Mouse (Mus musculus) embryo, embryonic 11 days (tissue): ENCODE data around the gene Snap91.

Experiments used
- DNase-seq: peaks from one replicate; pipeline ENCODE4 v3.0.0-alpha.2; 2015

Gene Snap91

DNA sequence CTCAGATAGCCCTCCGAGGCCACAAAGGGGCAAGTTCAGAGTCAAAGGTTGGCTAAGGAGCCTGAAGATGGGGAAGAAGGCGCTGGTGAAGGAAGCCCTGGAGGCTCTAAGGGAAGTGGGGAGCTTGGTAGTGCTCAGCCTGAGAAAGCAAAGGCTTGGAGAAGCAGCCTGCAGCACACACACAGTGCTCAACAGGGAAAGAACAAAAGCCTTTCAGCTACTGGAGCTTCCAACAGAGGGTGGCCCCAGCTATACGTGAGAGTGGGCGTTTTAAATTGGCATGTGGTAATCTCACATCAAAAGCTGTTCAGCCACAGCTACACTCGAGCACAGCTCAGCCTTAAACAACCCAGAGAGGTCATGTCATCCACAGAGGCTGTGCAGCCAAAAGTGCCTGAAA, 67.1 kb downstream of the Snap91 start:
- peak; percentile 24 for DNase-seq

DNA sequence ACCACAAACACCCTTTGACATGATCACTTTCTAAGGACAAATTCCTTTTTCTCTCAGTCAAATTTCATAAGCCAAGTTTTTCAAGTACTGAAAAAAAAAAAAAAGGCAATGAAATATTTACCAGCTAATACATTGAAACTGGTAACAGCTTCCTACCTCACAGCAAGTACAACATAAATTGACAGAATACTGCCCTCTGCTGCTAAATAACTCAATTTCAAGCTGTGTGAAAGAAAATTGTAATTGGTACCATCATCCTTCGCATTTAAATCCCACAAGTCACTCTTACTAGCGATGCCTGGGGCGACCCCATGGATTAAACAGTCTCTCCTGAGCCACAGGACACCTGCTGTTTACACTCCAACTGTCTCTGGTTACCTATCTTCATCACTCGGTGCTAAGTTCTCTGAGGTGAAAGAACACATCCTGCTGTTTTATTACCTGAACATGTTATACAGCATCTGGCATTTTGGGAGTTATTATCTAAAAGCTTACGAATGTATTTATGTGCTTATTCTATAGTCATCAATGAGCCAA, 69.7 kb downstream of the Snap91 start:
- DNase-seq: peak; percentile 23

DNA sequence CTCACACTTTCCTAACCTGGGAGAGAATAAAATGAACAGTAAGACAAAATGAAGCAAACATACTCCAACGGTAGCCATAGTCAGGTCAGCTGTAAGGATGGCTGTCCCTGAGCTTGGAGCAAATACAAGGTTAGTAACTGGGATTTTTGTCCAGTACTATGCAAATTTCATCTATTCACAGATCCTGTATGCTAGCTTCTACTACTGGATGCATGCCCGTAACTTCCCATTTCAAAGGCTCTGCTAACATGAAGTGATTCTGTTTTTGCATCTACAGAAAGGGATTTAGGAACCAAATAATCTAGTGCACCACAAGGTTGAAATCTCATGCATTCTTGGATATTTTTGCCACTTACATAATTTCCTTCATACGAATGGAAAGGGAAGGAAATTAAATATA, 70.2 kb downstream of the Snap91 start:
- DNase-seq: no peak

DNA sequence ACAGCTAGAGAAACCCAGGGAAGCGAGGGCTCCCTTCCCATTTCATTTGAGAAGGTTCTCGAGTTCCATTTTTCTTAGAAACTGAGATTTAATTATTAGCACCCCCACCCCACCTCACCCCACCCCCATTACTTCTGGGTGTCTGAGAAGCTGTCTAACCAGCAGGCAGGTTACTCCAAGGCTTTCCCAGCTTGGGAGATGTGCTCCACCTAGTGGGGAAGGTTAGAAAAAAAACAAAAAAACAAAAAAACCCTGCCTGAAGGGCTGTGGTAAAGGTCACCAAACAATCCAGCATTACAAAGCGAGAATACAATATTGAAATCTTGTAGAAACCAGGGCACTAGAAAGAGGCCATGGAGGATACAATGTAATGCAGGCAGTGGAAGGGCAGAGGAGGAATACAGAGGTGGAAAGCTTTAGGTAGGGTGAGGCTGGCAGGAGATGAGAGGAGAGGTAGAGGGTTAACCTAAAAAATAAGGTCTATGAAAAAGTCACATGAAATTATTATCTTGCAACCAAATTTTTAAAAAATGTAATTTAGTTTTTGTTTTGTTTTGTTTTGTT, 79.8 kb downstream of the Snap91 start:
- peak; percentile 74 for DNase-seq

DNA sequence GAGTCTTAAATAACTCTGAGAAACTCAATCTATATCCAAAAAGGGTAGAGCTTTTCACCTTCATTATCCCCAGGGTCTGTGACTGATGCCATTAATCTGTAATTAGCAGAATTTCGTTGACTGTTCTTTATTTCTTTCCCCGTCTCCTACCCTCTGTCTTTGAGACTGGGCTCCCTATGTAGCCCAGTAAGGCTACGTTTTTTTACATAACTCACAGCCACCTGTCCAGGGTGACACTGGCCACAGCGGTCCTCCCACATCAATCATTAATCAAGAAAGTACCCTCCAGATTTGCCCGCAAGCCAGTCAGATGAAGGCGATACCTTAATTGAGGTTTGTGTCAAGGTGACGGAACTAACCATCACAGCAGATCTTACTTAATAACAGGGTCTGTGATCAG, 81.4 kb downstream of the Snap91 start:
- no peak for DNase-seq

DNA sequence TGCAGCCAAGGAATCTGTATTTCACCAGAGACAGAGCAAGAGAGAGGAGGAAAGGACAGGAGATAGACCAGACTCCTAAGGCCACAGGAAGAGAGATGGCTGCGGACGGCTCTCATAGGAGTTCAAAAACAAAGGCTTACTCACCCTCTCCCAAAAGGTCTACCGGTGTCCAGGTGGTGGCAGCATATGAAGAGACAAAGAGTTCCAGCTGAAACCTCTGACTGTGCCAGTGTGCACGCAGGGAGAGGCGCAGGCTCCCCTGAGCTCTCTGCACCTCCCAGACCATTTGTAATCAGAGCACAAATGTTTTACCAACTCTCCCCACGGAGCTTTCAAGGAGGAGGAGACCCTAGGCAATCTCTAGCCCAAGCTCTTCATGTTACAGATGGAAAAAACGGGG, 81.8 kb downstream of the Snap91 start:
- peak; percentile 7 for DNase-seq

DNA sequence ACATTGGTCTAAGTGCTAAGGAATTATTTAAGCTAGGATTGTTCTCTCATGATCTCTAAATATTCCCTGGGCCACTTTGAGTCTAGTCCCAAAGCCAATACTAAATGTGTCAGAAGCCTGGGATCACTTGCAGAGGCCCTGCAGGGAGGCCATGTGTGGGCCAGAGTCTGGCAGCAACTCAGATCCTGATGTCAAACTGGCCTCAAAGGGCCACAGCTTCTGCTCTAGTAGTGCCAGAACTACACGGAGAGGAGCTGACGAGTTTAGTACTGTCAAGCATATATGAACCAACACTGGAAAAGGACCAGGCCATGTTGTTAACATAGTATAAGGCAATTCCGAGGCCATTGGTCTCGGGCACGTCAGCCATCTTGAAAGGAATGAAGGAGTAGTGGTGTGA, 82.3 kb downstream of the Snap91 start:
- no peak for DNase-seq

DNA sequence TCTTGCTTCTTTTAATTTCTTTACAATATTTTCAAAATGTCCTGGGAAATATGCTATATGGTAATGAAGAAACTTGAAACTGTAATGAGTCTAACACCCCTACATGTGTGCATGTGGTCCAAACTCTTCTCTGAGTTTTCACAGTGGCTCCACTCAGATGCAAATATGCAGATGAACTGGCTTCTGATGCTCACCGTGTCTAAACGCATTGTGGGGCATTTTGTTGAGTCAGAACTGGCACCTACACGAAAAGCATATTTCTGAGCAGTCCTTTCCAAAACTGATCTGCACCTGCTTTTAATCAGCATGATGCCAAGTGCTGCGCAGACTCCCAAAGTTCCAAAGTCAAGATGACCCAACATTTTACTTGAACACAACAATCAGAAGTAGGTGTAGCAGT, 82.9 kb downstream of the Snap91 start:
- DNase-seq: no peak

DNA sequence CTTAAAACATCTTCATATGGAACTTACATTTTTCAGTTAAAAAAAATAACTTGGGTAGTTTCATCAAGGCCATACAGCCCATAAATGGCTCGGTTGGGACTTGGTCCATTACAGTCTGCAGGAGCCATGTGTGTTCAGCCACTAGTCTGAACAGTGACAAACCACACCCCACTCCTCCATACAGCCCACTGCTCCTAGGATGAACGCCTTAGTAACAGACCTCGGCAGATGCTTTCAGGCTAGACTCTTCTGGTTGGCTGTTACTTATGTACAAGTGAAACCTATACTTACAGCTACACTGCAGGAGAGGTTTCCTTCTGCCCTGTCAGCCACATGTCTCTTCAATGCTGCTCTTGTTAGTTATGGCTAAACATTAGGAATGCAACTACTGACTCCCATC, 85.2 kb downstream of the Snap91 start:
- DNase-seq: no peak

DNA sequence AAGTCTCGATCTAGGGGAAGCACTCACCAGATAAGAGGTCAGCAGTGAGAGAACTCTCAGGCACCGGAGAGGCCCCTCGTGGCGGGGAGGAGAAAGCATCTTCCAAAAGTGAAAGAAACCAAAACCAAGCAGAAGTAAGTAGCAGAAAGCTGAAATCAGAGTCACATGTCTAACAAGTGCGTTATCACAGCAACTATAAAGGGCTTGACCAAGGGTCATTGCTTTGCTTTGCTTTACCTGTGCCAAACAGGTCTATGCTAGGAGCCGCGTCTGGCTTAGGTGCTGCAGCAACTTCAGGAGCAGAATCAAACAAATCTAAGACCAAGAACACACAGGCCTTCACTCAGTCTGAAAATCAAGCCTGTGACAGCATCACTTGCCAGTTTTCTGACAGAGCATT, 88.5 kb downstream of the Snap91 start:
- no peak for DNase-seq

DNA sequence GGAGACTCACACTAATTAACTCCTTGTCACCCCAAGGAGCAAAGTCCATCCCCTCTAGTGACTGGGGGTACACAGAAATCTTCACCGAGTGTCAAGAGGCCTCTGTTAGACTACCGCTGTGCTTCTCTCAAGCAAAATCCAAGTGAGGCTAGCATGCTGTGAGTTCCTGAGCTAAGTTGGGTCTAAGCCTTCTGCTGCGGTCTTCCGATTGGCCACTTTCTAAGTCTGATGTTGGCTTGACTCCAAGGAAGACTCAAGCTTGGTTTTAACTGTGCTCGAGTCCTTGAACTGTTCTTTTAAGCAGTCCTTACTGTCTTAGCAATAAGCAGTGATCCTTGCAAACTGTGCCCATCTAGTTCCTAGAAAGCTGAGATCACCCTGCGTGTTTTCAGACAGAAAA, 91.3 kb downstream of the Snap91 start:
- DNase-seq: no peak

DNA sequence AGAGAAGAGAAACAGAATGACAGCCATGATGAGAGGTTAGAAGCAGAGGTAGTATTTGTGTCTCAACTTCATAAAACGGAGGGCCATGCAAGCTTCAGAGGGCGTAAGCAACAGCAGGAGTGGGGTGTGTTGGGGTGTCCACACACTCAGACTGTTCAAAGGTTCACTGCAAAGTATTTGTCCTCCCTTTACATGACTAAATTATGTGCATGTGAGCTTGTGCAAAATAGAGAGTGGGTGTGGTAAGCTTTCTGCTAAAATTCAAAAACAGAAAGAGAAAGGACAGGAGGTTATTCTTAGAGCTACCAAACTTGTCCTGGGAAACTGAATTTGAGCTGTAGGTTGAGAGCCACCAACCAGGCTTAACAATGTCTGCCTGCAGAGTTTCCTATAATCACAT, 97.6 kb downstream of the Snap91 start:
- no peak for DNase-seq

DNA sequence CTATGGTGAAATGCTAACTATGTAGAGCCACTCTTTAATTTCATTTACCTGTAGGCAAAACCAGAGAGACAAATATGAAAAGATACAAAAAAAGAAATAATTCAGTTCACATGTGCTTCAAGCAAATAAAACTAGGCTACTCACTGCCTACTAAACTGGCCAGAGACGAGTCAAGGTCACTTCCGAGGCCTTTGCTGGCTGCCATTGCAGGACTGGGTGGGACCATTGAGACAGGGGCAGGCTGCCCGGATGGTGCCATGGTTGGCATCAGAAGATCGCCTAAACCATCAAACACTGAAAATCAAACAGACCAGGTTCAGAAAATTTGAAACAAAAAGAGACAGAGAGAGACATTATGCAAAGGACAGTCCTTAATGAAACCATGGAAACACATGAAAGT, 99.0 kb downstream of the Snap91 start:
- DNase-seq: no peak

DNA sequence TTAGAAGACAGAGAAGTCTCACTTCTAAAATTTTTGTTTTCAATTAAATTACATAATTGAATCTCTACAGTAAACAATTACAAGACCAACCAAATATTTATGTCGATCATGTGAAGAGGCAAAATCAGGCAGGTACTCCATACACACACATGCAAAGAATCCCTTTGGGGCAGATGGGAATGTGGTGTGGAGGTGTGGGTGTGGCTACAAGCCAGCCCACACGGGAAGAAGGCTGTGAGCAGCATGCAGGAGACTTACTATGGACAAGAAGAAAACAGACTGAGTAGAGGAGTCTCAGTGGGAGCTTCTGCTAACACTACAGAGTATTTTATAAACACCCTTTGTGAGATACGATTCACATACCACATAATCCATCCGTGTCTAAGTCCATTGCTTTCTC, 102.2 kb downstream of the Snap91 start:
- DNase-seq: no peak

DNA sequence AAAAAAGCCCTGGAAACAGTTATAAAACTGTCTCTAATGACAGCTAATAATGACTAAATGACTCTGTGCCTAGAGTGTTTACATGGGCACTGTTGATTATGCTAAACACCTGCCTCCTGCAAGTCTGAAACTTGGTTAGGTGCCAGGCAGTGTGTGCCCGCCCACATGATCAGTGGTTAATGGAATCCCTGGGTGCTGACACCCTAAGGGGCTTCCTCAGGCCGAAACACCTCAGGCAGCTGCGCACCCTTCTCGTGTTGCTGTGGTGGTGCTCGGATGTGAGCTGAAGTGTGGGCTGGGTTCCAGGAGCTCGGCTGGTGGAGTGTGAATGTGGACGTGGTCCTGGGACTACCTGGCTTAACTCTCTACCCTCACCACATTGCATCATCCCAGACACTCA, 103.1 kb downstream of the Snap91 start:
- DNase-seq: no peak

DNA sequence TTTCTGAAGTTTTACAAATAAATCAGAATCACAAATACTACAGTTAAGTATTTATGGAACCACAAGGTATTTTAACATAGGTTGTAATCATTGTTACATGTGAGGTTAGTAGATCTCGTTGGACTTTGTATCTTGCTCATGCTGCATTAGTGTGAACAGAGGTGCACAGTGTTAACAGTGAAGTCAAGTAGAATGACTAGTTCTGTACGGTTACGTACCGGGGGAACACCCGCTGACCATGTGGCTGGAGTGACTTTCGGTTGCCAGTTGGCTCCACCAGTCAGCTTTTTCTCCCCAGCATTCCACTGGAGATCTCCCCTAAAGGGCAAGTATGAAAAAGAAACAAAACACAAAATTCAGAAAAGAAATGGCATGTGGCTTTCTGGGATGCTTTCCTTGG, 105.1 kb downstream of the Snap91 start:
- no peak for DNase-seq

DNA sequence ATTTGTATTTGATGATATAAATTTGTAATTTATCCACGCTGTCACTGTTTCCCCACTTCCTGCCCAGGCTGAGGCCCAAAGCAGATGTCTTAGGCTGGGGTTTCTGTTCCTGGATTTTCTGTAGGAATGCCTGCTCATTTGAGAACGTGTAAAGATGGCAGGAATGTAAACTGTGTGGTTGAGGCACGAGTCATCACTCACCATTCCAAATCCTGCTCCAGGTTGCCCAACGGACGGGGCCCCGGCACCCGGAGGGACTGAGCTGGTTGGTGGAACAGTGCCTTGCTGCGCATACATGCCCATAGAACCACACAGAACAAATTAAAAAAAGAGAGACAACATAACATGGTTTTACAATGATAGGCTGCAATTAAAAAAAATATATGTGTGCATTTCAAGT, 106.5 kb downstream of the Snap91 start:
- DNase-seq: no peak

DNA sequence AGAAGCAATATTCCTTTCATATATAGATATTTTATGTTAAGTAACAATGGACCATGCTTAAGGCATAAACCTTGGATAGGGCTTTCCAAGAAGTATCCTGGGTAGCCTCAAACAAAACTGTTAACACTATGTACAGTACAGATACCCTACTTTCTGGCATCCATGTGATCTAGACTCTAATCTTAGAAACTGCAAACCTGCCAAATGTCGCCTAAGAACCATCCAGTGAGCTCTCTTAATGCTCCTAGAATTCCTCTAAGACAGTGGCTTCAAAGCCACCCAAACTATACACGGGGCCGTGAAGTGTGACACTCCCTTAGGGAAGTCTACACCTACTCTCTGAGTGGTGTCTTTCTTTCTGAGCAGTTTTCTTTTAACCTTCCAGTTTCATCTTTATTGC, 107.6 kb downstream of the Snap91 start:
- DNase-seq: no peak

DNA sequence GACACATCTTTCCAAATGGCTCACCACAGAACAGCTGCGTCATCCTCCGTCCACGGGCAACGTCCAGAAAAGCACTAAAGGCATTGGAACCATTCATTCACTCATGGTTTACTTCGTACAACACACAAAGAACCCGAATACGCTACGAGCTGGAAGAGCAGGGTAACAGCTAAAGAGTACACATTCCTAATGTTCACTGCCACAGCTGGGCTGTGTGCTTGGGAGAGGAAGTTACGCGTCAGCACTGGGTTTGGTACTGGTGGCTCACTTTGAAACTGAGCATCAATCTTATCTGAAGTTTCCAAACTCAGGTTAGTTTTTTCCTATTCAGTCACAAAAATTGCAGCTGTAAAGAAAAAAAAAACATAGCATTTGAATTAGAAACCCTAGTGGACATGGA, 113.5 kb downstream of the Snap91 start:
- DNase-seq: no peak

DNA sequence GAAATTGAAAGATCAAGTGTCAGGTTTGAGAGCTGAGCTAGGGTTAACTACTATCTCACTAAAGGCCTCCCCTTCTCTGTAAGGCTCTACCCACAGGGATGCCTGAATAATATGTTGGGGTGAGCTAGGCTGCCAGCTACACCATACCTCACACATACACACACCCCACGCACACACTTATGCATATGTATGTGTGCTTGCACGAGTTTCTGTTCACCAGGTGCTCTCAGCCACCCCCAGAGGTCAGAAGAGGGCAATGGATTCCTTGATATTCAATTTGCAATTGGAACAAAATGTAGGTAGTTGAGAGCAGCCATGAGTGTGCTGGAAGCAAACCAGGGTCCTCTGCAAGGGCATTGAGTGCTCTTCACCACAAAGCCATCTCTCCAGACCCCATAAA, 116.5 kb downstream of the Snap91 start:
- no peak for DNase-seq

DNA sequence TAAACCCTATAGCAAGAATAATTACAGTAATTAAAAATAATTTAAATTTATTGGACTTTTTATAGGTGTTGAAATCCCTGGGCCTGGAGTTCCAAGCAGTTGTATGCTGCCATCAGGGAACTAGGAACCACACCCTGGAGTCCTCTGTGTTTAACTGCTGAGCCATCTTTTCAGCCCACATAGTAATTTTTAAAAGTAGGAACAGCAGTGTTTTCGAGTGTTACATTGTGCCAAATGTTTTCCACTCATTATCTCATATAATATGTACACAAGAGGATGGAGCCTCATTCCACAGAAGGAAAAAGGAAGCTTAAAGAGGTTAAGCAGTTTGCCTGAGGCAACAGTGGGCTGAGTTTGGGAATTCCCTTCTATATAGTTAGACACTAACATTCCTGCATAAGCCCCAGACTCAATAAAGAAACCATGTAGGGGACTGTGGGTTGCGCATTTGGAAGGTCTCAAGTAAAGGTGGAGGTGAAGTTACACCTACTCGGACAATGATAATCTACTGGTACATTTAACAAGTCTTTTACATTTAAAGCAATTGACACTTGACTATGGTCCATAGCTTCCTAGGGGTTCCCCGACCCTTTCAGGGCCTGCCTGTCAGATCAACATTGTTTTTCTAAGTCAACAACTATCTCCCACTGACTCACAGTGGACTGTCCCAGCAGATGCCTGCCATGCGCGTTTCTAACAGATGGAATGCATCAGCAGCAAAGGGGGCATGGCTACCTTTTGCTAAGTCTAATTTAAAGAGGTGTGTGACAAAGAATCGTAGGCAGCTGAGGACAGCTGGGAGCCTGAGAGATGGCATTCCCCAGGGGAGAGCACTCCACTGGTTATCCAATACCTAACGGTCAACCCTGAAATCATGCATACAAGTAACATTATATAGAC, 117.7 kb downstream of the Snap91 start:
- peak; percentile 49 for DNase-seq

DNA sequence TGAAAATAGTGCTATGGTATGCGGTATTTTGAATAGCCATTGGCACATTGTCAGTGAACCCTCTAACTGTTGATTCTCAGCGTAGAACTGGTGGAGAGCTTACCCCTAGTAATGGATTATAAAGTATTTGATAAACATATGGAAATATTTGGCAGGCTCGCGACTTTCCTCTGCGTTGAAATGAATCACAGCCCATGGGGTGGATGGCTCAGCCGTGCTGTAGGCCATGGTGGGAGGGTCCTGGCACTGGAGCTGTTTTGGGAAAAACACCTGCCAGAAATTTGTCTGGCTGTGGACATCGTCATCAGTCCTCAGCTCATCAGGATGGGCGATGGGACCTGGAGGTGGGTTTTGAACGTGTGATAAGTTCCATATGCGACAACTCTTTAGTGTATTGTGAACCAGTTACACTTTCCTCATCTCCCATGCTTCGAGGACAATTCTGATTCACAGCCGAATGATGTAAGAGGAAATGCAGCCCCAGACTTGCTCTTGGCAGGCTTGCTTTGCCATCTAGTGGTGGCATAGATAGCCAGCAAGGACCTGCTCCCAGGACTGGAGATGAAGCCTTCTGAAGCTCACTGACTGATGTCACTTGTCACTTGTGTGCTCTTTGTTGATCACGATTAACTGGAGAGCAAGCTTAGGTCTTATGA, 134.4 kb downstream of the Snap91 start:
- DNase-seq: peak; percentile 84

DNA sequence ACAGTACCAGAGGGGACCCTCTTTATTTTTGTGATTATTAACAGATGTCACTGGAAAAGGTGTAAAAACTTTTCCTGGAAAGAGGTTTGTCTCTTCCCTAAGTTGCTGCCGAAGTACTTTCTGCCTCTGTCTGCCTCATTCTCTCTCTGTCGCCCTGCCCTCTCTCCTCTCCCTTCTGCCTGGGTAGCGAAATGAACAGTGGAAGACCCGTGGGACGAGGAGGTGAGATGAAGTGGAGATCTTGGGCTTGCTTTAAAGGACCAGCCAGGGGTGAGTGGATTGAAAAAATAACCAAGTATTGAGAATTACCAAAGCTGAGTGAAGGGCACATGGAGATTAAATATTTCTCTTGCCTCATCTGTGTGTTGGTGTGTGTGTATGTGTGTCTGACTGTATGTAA, 136.4 kb downstream of the Snap91 start:
- DNase-seq: no peak
